Mouse (Mus musculus): Measurements from ENCODE around the gene Krba1.

Gene Krba1

DNA sequence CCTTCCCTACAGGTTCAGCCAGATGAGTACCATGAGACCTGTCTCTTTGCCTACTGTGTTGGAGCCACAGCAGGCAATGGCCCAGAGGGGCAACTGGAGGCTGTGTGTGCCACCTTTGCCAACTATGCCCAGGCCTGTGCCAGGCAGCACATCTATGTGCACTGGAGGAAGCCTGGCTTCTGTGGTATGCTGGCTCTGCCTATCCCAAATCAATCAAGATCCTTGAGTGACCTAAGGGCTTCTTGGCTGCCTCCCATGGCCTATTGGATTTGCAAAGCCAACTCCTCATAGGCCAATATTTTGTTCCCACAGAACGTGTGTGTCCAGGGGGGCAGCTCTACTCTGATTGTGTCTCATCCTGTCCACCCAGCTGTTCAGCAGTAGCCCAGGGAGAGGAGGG, 56.8 kb downstream of the Krba1 start:
- no peak for DNase-seq (ENCODE audit: low read depth)

DNA sequence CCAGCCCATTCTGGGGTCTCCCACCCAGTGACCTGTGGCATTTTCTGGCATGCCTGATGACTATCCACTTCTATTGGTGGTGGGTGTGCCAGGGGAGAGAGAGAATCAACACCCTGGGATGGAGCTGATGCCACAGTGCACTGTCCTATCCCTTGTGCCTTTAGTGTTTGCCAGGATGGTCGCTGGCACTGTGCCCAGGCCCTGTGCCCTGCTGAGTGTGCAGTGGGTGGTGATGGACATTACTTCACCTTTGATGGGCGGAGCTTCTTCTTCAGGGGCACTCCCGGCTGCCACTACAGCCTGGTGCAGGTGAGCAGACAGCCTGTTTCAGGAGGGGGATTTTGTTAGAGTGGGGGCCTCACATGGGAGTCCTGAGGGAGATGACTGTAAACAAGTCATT, 57.4 kb downstream of the Krba1 start:
- no peak for DNase-seq (ENCODE audit: low read depth)

DNA sequence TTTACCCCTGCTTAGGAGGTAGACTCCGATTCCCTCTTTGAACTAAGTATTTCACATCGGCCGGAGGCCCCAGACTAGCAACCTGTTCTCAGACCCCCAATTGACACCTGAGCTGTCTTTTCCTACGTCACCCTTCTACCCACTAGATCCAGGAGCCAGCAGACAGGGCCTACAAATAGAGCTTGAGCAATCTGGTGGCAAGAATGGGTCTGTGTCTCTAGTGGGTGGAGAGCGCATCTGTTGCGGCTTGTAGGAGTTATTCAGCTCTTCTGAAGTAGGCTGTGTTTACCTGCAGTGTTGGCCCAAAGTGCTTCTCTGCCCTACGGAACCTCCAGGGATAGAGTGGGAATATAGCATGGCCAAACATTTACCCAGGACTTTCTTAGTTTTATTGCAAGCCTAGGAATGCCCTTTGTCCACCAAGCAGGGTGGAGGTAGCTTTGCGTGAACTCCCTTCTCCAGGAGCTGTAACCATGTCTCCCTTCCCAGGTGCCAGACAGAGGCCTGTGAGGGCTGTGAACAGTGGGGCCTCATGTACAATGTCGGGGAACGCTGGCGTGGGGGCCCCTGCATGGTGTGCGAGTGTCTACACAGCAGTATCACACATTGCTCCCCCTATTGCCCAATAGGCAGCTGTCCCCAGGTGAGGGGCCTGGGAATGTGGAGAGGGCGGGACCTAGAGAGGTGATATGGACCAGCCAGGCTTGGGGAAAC, 69.7 kb downstream of the Krba1 start:
- no peak for DNase-seq (ENCODE audit: low read depth)

DNA sequence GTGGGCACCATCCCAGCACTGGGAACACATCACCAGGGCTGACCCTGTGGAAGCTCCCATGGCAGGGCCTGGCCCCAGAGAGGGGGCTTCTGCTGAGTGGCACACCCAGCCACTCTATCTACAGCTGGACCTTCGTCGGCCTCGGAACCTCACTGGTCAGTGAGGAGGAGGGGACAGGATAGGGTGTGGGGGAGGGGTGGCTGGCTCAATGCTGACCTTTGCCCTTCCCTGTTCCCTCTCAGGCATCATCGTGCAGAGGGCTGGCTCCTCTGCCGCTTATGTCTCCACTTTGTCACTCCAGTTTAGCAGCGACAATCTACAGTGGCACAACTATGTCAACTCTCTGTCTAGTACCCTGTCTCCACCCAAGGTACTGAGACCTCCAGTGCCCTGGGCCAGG, 71.3 kb downstream of the Krba1 start:
- DNase-seq (ENCODE audit: low read depth) = no peak

DNA sequence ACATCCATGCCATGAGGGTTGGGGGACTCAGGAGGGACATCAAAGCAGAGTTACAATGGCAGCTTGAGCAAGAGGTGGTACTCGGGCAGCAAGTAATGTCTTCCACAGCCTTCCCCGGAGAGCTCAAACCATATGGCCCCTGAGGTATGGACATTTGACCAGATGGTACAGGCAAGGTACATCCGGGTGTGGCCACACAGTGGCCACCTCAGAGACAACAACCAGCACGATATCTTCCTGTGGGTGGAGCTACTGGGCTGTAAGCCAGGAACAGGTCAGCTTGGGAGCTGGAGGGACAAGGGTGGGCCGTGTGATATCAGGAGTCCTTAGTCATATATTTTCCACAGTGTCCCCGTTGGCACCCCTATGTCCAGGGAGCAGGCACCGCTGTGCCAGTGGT, 72.1 kb downstream of the Krba1 start:
- no peak for DNase-seq (ENCODE audit: low read depth)
